ENCODE assay signal across 20 mouse cellular contexts in the genomic region with DNA sequence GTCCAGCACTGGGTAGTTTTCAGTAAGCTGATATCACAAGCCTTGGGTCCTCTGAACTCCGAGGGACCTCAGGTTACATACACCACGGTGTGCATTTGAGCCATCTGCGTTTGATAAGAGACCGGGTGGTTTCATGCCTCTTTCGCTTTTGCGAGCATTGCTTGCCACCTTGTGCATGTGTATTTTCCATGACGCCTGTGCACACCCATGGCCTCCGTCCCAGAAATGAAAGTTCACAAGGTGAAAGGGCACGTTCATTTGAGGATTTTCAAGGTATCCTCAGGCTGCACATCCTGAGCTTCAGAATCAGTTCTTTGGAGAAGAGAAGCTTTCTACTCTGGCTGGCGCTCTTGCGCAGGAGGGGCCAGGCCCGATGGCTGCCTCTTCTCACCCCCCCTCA. TPM values are rescaled to one million over a fixed set of nuclear protein-coding genes. Genes with fewer than 3 reads are reported as not detected.
A peak's percentile ranks its signal among the peaks of the same experiment; 100 is the strongest.
DNase-seq lines count a peak whose midpoint lies in the region; ATAC-seq and TF ChIP-seq lines count a peak whose summit lies in the region.
"Had no signal": no experiment of that assay in that cellular context is flagged by ENCODE, and none has a peak within 500 bp of the region (broad histone marks: within the 10 kb centered on the region; RNA-seq: fewer than 3 reads in every experiment).

No protein-coding gene starts in this region.

- ATAC-seq in liver, postnatal 0 days, result peak; percentile 82
- ATAC-seq in intestine, embryonic 16.5 days, result no peak
- ATAC-seq: forebrain, postnatal 0 days had no signal

- 71% methylated on average over 12 of the region's 12 CpGs for WGBS in liver, postnatal 0 days (ENCODE audit: insufficient replicate concordance)
- WGBS in intestine, embryonic 16.5 days, result 71% methylated on average over 12 of the region's 12 CpGs

- H3K9ac ChIP-seq in liver, postnatal 0 days (replicated peaks), result no peak overlapping the region
- no peak overlapping the region for H3K9ac ChIP-seq in intestine, embryonic 16.5 days (ENCODE audit: low read depth, low read length)
- H3K9ac ChIP-seq: embryonic facial prominence, embryonic 12.5 days; forebrain, postnatal 0 days; hindbrain, embryonic 12.5 days; kidney, embryonic 15.5 days; limb, embryonic 15.5 days; midbrain, embryonic 12.5 days had no signal

- 0 out of 2 replicates have a peak, but pooled peaks cover 4% of the 10 kb centered on the region for H3K36me3 ChIP-seq in liver, postnatal 0 days (replicated peaks; ENCODE audit: insufficient read depth, low read length)
- H3K36me3 ChIP-seq in intestine, embryonic 16.5 days (ENCODE audit: control insufficient read depth, insufficient read depth, low read length), result no peaks in the 10 kb centered on the region; the same call in 1 of the 2 replicates
- H3K36me3 ChIP-seq: embryonic facial prominence, embryonic 12.5 days; hindbrain, embryonic 12.5 days; limb, embryonic 15.5 days; midbrain, embryonic 12.5 days had no signal

- no peaks in the 10 kb centered on the region for H3K9me3 ChIP-seq in liver, postnatal 0 days (ENCODE audit: low read length)
- H3K9me3 ChIP-seq in intestine, embryonic 16.5 days (ENCODE audit: control insufficient read depth, low read length), result no peaks in the 10 kb centered on the region
- H3K9me3 ChIP-seq: embryonic facial prominence, embryonic 12.5 days; hindbrain, embryonic 12.5 days; kidney, embryonic 15.5 days; limb, embryonic 15.5 days; midbrain, embryonic 12.5 days had no signal

- no peaks in the 10 kb centered on the region for H3K4me1 ChIP-seq in liver, postnatal 0 days (ENCODE audit: insufficient read depth)
- 0 out of 2 replicates have a peak, but pooled peaks cover 5% of the 10 kb centered on the region for H3K4me1 ChIP-seq in intestine, embryonic 16.5 days (ENCODE audit: control insufficient read depth, insufficient read depth, low read length)
- H3K4me1 ChIP-seq: hindbrain, embryonic 12.5 days; kidney, embryonic 15.5 days; midbrain, embryonic 12.5 days had no signal

- H3K4me3 ChIP-seq in liver, postnatal 0 days (ENCODE audit: low read depth, low read length), result no peak overlapping the region
- H3K4me3 ChIP-seq in intestine, embryonic 16.5 days (ENCODE audit: low read length), result no peak overlapping the region
- H3K4me3 ChIP-seq: embryonic facial prominence, embryonic 12.5 days; heart, adult 2 months; hindbrain, embryonic 12.5 days; kidney, embryonic 15.5 days; limb, embryonic 15.5 days; midbrain, embryonic 12.5 days had no signal

- no peak overlapping the region for H3K27ac ChIP-seq in liver, postnatal 0 days (ENCODE audit: low read depth)
- 0 out of 2 replicates have a peak overlapping the region, but pooled peaks have one; percentile 21 for H3K27ac ChIP-seq in intestine, embryonic 16.5 days (ENCODE audit: low read length)
- H3K27ac ChIP-seq: embryonic facial prominence, embryonic 12.5 days; heart, adult 2 months; hindbrain, embryonic 12.5 days; kidney, embryonic 15.5 days; limb, embryonic 15.5 days; midbrain, embryonic 12.5 days had no signal

- TF ChIP-seq CTCF in liver, postnatal 0 days (IDR thresholded peaks at IDR 0.05; ENCODE audit: low read depth), result no peak

- no peaks in the 10 kb centered on the region for H3K27me3 ChIP-seq in liver, postnatal 0 days (ENCODE audit: insufficient read depth, low read length)
- no peaks in the 10 kb centered on the region for H3K27me3 ChIP-seq in intestine, embryonic 16.5 days (replicated peaks; ENCODE audit: control insufficient read depth, insufficient read depth, low read length)
- H3K27me3 ChIP-seq: embryonic facial prominence, embryonic 12.5 days; hindbrain, embryonic 12.5 days; kidney, embryonic 15.5 days; midbrain, embryonic 12.5 days had no signal

- no peak overlapping the region for H3K4me2 ChIP-seq in liver, postnatal 0 days (ENCODE audit: low read depth, low read length)
- H3K4me2 ChIP-seq in intestine, embryonic 16.5 days (ENCODE audit: low read depth, low read length), result no peak overlapping the region
- H3K4me2 ChIP-seq: embryonic facial prominence, embryonic 12.5 days; hindbrain, embryonic 12.5 days; kidney, embryonic 15.5 days; limb, embryonic 15.5 days; midbrain, embryonic 12.5 days had no signal

- peak; percentile 34 for DNase-seq in embryo, embryonic 10.5 days (ENCODE audit: low spot score)
- DNase-seq in embryo, embryonic 10 days (ENCODE audit: low spot score), result no peak
- DNase-seq in liver, postnatal 0 days, result peak; percentile 41
- DNase-seq in liver, result no peak
- no peak for DNase-seq in lung, adult 18-20 months
- no peak for DNase-seq in layer of hippocampus, postnatal 10 days (ENCODE audit: low spot score in 2 of 2)
- DNase-seq: B cell, adult 2 months; cerebellum, adult 8-10 months; forebrain, postnatal 0 days; gastrocnemius, postnatal 36 days; heart, adult 2 months; layer of hippocampus, adult 9-11 months; left cerebral cortex, postnatal 4 days; lung, adult 2 months had no signal

- peak; percentile 71 for TF ChIP-seq EP300 in liver, postnatal 0 days (IDR thresholded peaks at IDR 0.05; ENCODE audit: low read depth)

RNA-seq across cellular contexts. Expression of a gene that starts 49.8 kb away (rescaled TPM):
- polyA plus RNA-seq in liver, postnatal 0 days (2015; fragmentation: Nextera tagmentation; extraction: Ambion mirVana), result 138 and 154 TPM in 2 replicates
- 103 TPM in 2 replicates for polyA plus RNA-seq in intestine, embryonic 16.5 days (2015; fragmentation: Nextera tagmentation; extraction: Ambion mirVana)
- total RNA-seq in layer of hippocampus, postnatal 10 days (2021), result 10 to 100 TPM; 28.2 to 34.2 TPM

Comparison
In these comparisons a context has a peak if more than half of its experiments do, and no peak if none do; other contexts are left out.
1. DNase-seq: peak in embryo, embryonic 10.5 days (single experiment) and liver, postnatal 0 days (single experiment); none in embryo, embryonic 10 days (single experiment), liver (single experiment), lung, adult 18-20 months (0 of 2) and layer of hippocampus, postnatal 10 days (0 of 2).